Mouse (Mus musculus) liver, adult 2 months (tissue): ENCODE measurements around the gene Arpp19.

Experiments
- CTCF ChIP-seq: fragments of 200-500 bp; IDR thresholded peaks from 2 replicates; pipeline ENCODE4 v1.5.1; 2011; ENCODE audit warnings: low read depth, low read length, control low read depth
- POLR2A ChIP-seq: fragments of 200-500 bp; IDR thresholded peaks from 2 replicates; pipeline ENCODE4 v1.6.1; 2011; ENCODE audit warnings: low read length, control low read depth; ENCODE audit not compliant: insufficient read depth; ENCODE audit errors: extremely low read depth

GRCm38 (mm10) chr9:75070457-75071028, 33.1 kb downstream of the Arpp19 start, which contains the start of gene Myo5a:
- TF ChIP-seq POLR2A (no peak), CTCF (no peak)
